Mouse (Mus musculus) lung, adult 2 months (tissue): ENCODE results near the gene Zfp810.
A peak's percentile ranks its signal among the peaks of the same experiment; 100 is the strongest.

ENCODE experiments used
- CTCF ChIP-seq: fragments of 200-500 bp; IDR thresholded peaks from 2 replicates; pipeline ENCODE4 v1.5.1; 2011; ENCODE audit warnings: mild to moderate bottlenecking, low read length, control low read depth; ENCODE audit not compliant: insufficient read depth
- POLR2A ChIP-seq: fragments of 200-500 bp; IDR thresholded peaks from 2 replicates; pipeline ENCODE4 v1.6.1; 2011; ENCODE audit warnings: low read depth, mild to moderate bottlenecking, control low read depth, low read length, borderline replicate concordance; ENCODE audit errors: extremely low read depth

DNA sequence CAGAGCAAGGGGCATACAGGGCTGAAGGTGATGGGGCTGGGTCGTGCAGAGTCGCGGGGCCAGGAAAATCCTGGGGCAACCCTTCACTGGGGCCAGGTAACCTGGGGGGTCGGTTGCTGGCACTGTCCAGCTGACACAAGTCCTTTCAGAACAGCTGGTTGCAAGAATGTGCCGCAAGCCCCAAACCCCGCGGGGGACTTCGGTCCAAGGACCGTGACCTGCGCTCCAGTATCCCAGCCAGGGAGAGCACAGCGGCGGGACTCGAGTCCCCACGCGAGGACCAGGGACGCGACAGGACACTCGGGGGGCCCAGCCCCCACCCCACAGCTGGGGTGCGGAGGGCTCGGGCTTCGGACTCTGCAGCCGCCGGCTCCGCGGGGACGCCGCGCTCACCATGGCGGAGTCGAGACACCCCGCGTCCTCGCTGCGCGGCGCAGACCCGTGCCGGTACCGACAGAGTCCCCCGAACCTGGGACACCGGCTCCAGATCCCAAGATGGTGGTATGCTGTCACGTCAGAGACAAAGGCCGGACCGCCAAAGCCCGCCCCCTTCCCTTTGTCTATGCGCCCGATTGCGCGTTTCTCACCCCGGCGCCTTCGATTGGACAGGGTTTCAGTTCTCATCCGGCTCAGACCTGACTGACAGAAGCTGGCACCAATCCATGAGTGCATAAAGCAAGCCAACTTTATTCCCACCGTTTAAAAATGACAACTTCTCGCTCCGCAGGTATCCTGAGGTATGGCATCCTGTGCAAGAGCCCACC is at the start of gene Zfp810:
- peak; percentile 76; the same call in 1 of the 2 replicates for TF ChIP-seq POLR2A
- TF ChIP-seq CTCF, result no peak
